Mouse (Mus musculus) stomach, embryonic 16.5 days (tissue): ENCODE measurements around the gene Crot. TPM values are rescaled to one million over a fixed set of nuclear protein-coding genes. Genes with fewer than 3 reads are reported as not detected.

ENCODE experiments used
- ATAC-seq: fragments of 200-750 bp; cut with Nextera tagmentation; 2 replicates; pipeline ENCODE4 v1.8.0; 2017; ENCODE audit warnings: moderate number of reproducible peaks, moderate TSS enrichment; ENCODE audit not compliant: insufficient read depth, low FRiP score
- H3K27ac ChIP-seq: fragments of 300-500 bp; sonication (generic); 2 replicates; pipeline ENCODE4 v1.5.1; 2014; ENCODE audit warnings: low read length
- H3K27me3 ChIP-seq: fragments of 300-500 bp; sonication (generic); 2 replicates; pipeline ENCODE4 v1.6.1; 2014; ENCODE audit warnings: low read length, control low read depth, mixed read lengths; ENCODE audit not compliant: control insufficient read depth, insufficient read depth
- H3K36me3 ChIP-seq: fragments of 300-500 bp; sonication (generic); 2 replicates; pipeline ENCODE4 v1.6.1; 2014; ENCODE audit warnings: low read length; ENCODE audit not compliant: control insufficient read depth, insufficient read depth
- H3K4me1 ChIP-seq: fragments of 300-500 bp; sonication (generic); 2 replicates; pipeline ENCODE4 v1.6.1; 2014; ENCODE audit warnings: low read length, control low read depth, mixed read lengths; ENCODE audit not compliant: control insufficient read depth, insufficient read depth
- H3K4me2 ChIP-seq: fragments of 300-500 bp; sonication (generic); 2 replicates; pipeline ENCODE4 v1.6.1; 2014; ENCODE audit warnings: low read depth, low read length, mixed read lengths
- H3K4me3 ChIP-seq: fragments of 300-500 bp; sonication (generic); replicated peaks from 2 replicates; pipeline ENCODE4 v1.5.1; 2014; ENCODE audit warnings: mild to moderate bottlenecking, low read length
- H3K9ac ChIP-seq: fragments of 300-500 bp; sonication (generic); 2 replicates; pipeline ENCODE4 v1.6.1; 2014; ENCODE audit warnings: low read length
- H3K9me3 ChIP-seq: fragments of 300-500 bp; sonication (generic); replicated peaks from 2 replicates; pipeline ENCODE4 v1.6.1; 2016; ENCODE audit warnings: low read length, control low read depth; ENCODE audit not compliant: control insufficient read depth
- WGBS: fragments of 180-500 bp; shearing (Covaris S2); extraction: QIAGEN DNeasy Blood & Tissue Kit; methylation state at CpG from one replicate; pipeline ENCODE4 v1.1.7; 2014; 5-methylcytosine and 5-hydroxymethylcytosine counted together
- polyA plus RNA-seq: library from polyadenylated mRNA; unstranded; fragments of >200 nt; fragmentation: Nextera tagmentation; extraction: Ambion mirVana; gene quantifications from 2 replicates; pipeline ENCODE4 v1.2.1, GENCODE M21; 2015

Crot gene
- polyA plus RNA-seq, 1 experiment from 2014 or later = 70.9 TPM

- H3K9me3 ChIP-seq = no peaks in the 10 kb centered on the region
- H3K27me3 ChIP-seq = no peaks in the 10 kb centered on the region
- no peak overlapping the region for H3K27ac ChIP-seq
- H3K4me2 ChIP-seq = no peak overlapping the region
- peaks cover 7% of the 10 kb centered on the region; the same call in 1 of the 2 replicates for H3K36me3 ChIP-seq
- no peaks in the 10 kb centered on the region for H3K4me1 ChIP-seq
- 86% methylated on average over 3 of the region's 3 CpGs for WGBS
- H3K9ac ChIP-seq = no peak overlapping the region
- H3K4me3 ChIP-seq = no peak overlapping the region
- no peak for ATAC-seq
These were observed 11.7 kb downstream of the Crot start for GRCm38 (mm10) chr5:8985470-8985869.

- Histone ChIP-seq H3K9ac (no peak overlapping the region), H3K4me2 (no peak overlapping the region), H3K36me3 (peaks cover 3% of the 10 kb centered on the region), H3K4me3 (no peak overlapping the region), H3K9me3 (no peaks in the 10 kb centered on the region), H3K27me3 (no peaks in the 10 kb centered on the region), H3K4me1 (no peaks in the 10 kb centered on the region), H3K27ac (no peak overlapping the region)
- no peak for ATAC-seq
These were observed 22.4 kb downstream of the Crot start for GRCm38 (mm10) chr5:8974721-8975120.

- Histone ChIP-seq H3K9ac (no peak overlapping the region), H3K27ac (no peak overlapping the region), H3K27me3 (no peaks in the 10 kb centered on the region), H3K4me1 (no peaks in the 10 kb centered on the region), H3K4me3 (no peak overlapping the region), H3K9me3 (no peaks in the 10 kb centered on the region), H3K4me2 (no peak overlapping the region), H3K36me3 (peaks cover 10% of the 10 kb centered on the region; the same call in 1 of the 2 replicates)
- no peak for ATAC-seq
- WGBS = 96% methylated on average over 7 of the region's 7 CpGs
These were observed 24.8 kb downstream of the Crot start for GRCm38 (mm10) chr5:8972355-8972754.

GRCm38 (mm10) chr5:8970694-8971093 lies 26.4 kb downstream of the Crot start:
- no peak overlapping the region for H3K4me3 ChIP-seq
- no peak overlapping the region for H3K27ac ChIP-seq
- H3K9ac ChIP-seq = no peak overlapping the region
- ATAC-seq = no peak
- no peak overlapping the region for H3K4me2 ChIP-seq
- no peaks in the 10 kb centered on the region for H3K4me1 ChIP-seq
- H3K27me3 ChIP-seq = no peaks in the 10 kb centered on the region
- 88% methylated on average over 2 of the region's 2 CpGs for WGBS
- peaks cover 10% of the 10 kb centered on the region; the same call in 1 of the 2 replicates for H3K36me3 ChIP-seq
- no peaks in the 10 kb centered on the region for H3K9me3 ChIP-seq

- no peak for ATAC-seq
- H3K9ac ChIP-seq = no peak overlapping the region
- H3K36me3 ChIP-seq = peaks cover 17% of the 10 kb centered on the region
- H3K27me3 ChIP-seq = no peaks in the 10 kb centered on the region
- H3K9me3 ChIP-seq = no peaks in the 10 kb centered on the region
- no peak overlapping the region for H3K4me3 ChIP-seq
- WGBS = 94% methylated on average over 5 of the region's 5 CpGs
- no peaks in the 10 kb centered on the region for H3K4me1 ChIP-seq
- H3K4me2 ChIP-seq = no peak overlapping the region
- no peak overlapping the region for H3K27ac ChIP-seq
These were observed 32.6 kb downstream of the Crot start for GRCm38 (mm10) chr5:8964487-8964886.

- H3K36me3 ChIP-seq = peaks cover 10% of the 10 kb centered on the region; the same call in 1 of the 2 replicates
- H3K4me1 ChIP-seq = no peaks in the 10 kb centered on the region
- H3K4me3 ChIP-seq = no peak overlapping the region
- no peak overlapping the region for H3K27ac ChIP-seq
- WGBS = 79% methylated on average over 4 of the region's 4 CpGs
- ATAC-seq = 0 out of 2 replicates have a peak, but pooled peaks have one; percentile 13
- H3K9me3 ChIP-seq = no peaks in the 10 kb centered on the region
- no peaks in the 10 kb centered on the region for H3K27me3 ChIP-seq
- H3K4me2 ChIP-seq = no peak overlapping the region
- H3K9ac ChIP-seq = no peak overlapping the region
These were observed 36.6 kb downstream of the Crot start for GRCm38 (mm10) chr5:8960534-8960933.

- no peak overlapping the region for H3K4me3 ChIP-seq
- no peak overlapping the region for H3K27ac ChIP-seq
- ATAC-seq = no peak
- H3K4me1 ChIP-seq = no peaks in the 10 kb centered on the region
- no peak overlapping the region for H3K4me2 ChIP-seq
- WGBS = 94% methylated on average over 3 of the region's 3 CpGs
- H3K9ac ChIP-seq = no peak overlapping the region
- H3K27me3 ChIP-seq = no peaks in the 10 kb centered on the region
- no peaks in the 10 kb centered on the region for H3K9me3 ChIP-seq
- H3K36me3 ChIP-seq = no peaks in the 10 kb centered on the region
These were observed 41.6 kb downstream of the Crot start for GRCm38 (mm10) chr5:8955544-8955943.

GRCm38 (mm10) chr5:8953660-8954059 lies 43.5 kb downstream of the Crot start:
- no peaks in the 10 kb centered on the region for H3K27me3 ChIP-seq
- H3K4me3 ChIP-seq = no peak overlapping the region
- H3K9ac ChIP-seq = no peak overlapping the region
- no peak overlapping the region for H3K4me2 ChIP-seq
- no peaks in the 10 kb centered on the region for H3K4me1 ChIP-seq
- no peaks in the 10 kb centered on the region for H3K9me3 ChIP-seq
- no peak overlapping the region for H3K27ac ChIP-seq
- ATAC-seq = no peak
- WGBS = 86% methylated on average over 2 of the region's 2 CpGs
- no peaks in the 10 kb centered on the region for H3K36me3 ChIP-seq

- Histone ChIP-seq H3K27ac (no peak overlapping the region), H3K4me2 (no peak overlapping the region), H3K36me3 (no peaks in the 10 kb centered on the region), H3K27me3 (no peaks in the 10 kb centered on the region), H3K9ac (no peak overlapping the region), H3K9me3 (no peaks in the 10 kb centered on the region), H3K4me1 (no peaks in the 10 kb centered on the region), H3K4me3 (no peak overlapping the region)
- no peak for ATAC-seq
- WGBS = 76% methylated on average over 4 of the region's 4 CpGs
These were observed 49.6 kb downstream of the Crot start for GRCm38 (mm10) chr5:8947423-8948110.
